Mouse (Mus musculus): ENCODE results near the gene Vdr.

Vdr gene

DNA sequence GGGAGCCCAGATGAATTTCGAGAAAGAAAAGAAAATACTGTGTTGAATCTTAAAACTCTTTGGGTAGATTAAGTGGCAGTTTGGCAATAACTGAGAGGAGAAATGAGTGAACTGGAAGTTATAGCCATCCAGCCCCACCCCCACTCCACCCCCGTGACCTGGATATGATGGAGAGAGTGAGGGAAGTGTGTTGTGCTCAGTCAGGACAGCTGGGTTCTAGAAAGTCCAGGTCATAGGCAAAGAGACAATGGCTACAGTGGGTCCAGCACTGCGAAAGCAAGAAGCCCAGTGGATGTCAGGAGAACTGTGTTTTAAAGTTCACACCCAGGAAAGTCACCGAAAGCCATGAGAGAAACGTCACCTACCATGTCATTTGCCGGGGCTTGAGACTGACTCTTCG, 8.8 kb upstream of the Vdr start:
- no peak for DNase-seq (ENCODE audit: low spot score)

DNA sequence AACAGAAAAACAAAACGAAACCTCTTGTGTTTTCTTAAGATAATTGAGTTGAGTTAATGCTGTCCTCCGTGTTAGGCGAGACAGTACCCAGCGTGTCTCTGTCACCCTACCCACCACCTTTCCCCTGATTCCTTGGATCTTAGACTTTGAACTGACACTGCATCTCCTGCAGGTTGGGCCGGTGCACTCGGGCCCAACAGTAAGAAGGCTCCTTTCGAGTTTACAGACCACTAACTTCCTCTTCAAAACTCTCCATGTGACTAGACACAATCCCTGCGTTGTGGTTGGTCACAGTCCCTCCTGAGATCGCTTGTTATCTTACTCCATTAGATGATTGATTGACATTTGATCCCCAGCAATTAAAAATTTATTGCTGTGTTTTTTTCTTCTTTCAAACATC, 7.6 kb upstream of the Vdr start:
- no peak for DNase-seq (ENCODE audit: low spot score)

DNA sequence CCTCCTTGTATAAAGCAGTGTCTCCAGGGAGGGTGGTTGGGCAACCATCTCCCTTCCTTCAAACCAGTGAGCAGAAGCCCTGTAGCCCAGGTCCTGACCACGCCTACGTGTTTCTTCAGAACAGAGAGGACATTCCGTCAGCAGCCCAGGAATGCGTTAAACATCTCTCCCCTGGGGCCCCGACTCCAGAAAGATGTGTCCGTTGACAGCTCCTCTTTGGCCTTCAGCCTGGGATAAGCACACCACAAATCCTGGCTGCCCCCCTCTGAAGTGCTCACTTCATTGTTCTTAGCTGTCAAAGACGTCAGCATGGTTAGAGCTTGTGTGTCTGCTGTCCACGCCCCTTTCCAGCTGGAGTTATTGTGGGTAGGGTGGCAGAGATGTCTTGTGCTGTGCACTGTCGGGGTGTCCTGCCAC, 3.9 kb upstream of the Vdr start:
- DNase-seq (ENCODE audit: low spot score): peak; percentile 87

DNA sequence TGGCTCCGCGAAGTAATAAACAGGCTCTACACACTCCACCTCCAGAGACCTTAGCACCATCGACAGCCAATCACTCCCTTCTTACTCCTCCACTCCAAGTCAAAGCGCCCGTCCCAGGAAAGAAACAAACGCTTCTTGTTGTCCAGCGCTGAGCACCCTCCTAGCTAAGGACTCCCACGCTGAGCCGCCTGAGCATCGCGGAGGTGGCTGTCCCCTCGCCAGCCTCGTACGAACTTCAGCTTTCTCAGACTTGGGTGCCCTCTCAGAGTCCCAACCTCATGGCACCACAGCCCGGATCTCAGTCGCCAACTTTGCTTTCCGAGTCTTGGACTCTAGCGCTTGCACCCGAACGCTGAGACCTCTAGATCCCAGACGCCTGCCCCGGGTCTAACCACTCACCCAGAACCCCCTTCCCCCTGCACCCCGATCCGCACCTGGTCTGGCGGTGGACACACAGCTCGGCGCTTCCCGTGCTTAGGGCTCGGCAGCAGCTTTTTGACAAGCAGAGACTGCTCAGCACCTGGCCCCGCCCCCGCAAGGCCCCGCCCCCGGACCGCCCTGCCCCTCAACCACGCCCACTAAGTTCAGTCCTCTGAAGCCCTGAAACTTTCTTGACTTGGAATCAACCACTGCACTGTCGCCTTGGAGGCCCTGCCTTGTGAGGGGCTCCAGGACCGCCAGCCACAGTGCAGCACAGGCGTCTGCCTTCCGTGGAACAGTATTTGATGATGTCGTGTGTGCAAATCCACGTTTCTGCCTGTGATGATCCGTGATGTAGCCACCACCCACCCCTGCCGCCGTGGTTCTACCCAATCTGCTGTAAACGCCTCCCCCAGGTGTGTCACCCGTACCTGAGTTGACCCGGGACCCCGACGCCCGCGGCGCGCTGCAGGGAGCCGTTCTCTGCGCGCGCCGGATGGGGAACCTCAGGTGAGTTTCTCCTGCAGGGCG, 2.4 kb downstream of the Vdr start:
- DNase-seq (ENCODE audit: low spot score): peak; percentile 68

DNA sequence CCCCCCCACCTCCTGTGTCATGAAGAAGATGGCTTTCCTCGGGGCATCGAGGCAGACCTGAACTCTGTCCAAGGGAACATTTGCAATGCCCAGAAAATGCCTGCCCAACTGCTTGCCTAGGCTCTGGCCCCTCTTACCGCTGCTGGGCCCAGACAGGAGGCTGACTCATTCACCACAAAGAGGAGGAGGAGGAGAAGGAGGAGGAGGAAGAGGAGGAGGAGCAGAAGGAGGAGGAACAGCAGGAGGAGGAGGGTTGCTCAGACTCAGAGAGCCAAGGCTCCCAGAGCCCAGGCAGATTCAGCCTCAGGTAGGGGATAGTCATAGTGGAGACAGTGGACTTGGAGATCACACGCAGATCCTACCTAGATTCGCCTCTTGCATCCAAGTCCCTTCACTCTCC, 3.2 kb downstream of the Vdr start:
- peak; percentile 23 for DNase-seq (ENCODE audit: low spot score)

DNA sequence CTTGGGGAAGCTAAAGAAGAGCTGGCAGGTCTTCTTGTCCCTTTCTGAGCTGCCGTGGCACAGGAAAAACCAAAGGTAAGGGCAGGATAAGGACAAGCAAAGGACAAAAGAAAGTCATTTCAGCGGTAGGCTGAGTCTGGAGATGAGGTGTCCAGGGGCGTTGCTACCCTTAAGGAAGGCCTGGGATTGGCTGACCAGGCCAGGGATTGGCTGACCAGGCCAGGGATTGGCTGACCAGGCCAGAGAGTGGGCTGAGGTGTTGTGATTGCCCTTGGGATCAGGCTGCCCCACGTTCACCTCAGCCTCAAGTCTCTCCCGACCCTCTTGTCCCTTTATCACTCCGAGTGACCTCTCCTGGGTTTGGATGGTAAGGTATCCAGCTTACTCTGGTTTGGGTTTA, 5.1 kb downstream of the Vdr start:
- no peak for DNase-seq (ENCODE audit: low spot score)

DNA sequence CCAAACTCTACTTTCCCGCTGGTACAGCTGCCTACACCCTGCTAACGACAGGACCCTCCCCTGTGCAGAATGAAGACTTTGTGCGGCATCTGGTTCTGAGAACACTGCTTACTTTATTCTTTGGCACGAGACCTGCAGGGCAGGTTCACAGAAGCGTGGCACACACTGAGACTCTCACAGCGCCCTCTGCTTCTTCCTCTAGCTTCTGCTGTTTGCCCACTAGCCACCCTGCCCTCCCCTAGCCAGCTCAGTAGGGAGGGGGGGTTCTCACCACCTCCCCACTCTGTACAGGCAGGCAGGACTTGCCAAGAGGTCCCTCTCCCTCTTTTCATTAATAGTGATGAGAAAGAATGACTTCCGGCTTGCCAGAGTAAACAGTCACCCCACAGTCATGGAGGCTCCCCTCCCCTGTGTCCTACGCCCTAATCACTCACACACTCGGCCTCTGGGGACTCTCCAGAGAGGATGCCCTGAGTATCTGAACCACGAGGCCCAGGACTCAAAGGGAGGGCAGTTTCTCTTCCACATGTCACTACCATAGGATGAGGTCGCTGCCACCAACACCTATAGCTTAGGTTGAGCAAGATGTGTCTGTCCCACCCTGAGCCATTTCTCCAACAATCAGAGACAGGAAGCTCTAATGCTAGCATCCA, 6.0 kb downstream of the Vdr start:
- no peak for DNase-seq (ENCODE audit: low spot score)

DNA sequence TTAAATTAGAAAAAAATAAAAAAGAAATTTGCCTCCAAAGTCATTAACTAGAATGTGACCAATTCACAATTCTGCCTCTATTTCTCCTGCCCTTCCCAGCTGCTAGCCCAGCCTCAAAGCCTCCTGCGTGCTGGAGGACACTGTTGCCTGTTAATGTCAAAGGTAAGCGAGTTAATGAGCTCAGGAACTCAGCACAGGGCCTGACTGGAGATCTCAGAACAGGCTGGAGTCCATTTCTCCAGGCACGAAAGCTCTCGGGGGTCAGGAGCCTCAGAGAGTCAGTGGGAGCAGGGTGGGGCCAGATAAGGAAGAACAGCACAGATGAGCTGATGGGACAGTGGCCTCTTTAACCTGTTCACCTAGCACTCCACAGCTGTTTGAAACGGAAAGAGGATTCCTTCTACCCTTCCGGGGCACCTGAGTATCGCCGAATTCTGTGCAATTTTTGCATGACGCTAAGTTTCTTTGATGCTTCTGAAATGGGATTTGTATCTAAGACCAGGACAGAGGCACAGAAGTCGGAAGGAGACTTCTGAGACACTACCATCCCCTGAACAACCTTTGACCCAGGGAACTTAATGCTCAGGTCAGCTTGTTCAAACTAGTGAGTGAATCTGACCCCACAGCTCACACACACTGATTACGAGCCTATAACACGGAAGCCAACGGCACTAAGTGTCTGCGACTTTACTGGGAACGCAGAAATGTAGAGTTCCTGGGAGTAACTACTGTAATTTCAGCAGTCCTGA, 7.0 kb downstream of the Vdr start:
- no peak for DNase-seq (ENCODE audit: low spot score)

DNA sequence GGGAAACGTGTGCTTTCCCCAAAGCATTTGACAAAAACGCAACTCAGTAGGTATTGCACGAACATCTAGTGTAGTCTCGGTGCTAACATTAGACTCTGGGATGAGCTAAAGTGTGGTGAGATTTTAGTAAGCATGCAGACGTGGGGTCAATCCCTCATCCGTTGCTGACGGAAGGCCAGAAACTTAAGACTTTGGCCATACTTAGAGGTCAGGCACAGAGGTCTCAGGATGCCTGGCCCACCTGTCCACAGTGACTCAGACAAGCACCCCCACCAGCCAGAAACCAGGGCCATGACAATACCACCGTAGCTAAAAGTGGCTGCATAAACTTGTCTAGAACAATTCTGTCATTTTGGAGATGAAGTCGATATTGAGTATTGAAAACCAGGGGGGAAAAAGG, 9.4 kb downstream of the Vdr start:
- DNase-seq (ENCODE audit: low spot score): no peak

- no peak for DNase-seq (ENCODE audit: low spot score)
These were observed 10.0 kb downstream of the Vdr start for GRCm38 (mm10) chr15:97900336-97900912.

GRCm38 (mm10) chr15:97899714-97900113, 10.7 kb downstream of the Vdr start:
- no peak for DNase-seq (ENCODE audit: low spot score)

DNA sequence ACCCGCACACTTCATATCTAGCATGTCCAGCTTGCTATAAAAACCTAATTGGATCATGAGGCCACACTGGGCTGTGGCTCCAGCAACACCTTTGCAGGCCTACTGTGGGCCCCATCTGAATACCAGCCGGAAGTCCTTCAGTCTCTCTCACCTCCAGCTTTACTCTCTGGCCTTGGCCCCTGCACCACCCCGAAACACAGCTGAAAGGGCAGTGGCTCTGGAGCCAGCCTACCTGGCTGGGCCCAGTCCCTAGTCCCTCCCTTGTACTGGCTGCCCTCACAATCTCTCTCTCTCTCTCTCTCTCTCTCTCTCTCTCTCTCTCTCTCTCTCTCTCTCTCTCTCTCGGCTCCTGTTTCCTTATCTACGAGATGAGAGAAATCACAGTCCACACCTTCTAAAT, 11.6 kb downstream of the Vdr start:
- DNase-seq (ENCODE audit: low spot score): no peak

- DNase-seq (ENCODE audit: low spot score): no peak
These were observed 13.4 kb downstream of the Vdr start for GRCm38 (mm10) chr15:97896861-97897654.

DNA sequence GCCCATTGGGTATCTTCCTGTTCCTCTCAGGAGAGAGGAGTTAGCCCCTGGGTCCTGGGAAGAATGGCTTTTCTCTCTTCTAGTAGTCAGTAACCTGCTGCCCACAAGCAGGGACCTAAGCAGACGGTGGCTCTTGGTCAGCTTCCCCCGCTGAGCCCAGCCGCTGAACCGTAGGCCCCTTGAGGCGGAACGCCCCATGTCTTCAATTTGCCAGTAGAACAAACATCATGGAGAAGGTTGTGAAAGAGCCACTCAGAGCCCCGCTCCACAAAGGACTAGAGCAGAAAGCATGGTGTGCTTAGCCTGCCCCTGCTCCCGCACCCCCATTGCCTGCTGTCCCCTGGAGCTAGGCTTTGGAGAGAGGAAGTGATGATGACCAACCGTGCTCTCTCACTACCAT, 14.1 kb downstream of the Vdr start:
- no peak for DNase-seq (ENCODE audit: low spot score)

DNA sequence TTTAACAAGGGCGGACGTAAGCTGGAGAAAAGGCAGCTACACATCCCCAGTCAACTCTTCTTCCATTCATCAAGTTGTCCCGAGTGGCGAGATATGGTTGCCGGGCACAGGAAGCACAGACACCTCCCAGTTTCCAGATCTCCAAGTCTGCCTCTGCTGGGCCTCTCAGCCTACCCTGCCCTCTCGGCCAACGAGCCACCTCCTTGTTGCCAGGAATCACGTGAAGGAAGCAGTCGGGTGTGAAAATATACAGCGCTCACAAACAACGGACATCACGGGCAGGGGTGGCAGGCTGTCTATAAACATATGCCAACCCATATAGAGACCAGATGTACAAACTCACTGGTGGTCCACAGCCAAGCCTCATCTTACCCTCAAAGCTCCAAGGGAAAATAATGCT, 14.6 kb downstream of the Vdr start:
- no peak for DNase-seq (ENCODE audit: low spot score)

- no peak for DNase-seq (ENCODE audit: low spot score)
These were observed 17.9 kb downstream of the Vdr start for GRCm38 (mm10) chr15:97892506-97892905.

DNA sequence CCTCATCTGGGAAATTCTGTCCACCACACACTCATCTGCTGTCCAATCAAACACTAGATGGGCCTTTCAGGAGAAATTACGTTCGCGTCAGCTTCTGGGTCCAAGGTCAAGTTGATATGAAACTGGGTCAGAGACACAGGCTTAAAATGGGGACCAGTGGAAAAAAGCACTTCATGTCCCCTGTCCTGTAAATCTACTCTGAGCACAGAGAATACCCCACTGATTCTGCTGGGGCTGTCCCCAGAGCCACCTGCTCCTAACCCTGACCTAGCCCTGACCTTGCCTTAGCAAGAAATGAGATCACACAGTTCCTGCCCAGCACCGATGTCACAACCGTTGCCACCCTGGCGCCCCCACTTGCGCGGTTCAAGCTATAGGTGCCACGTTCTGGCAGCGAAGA, 20.0 kb downstream of the Vdr start:
- DNase-seq (ENCODE audit: low spot score): no peak

GRCm38 (mm10) chr15:97890017-97890416, 20.4 kb downstream of the Vdr start:
- no peak for DNase-seq (ENCODE audit: low spot score)

GRCm38 (mm10) chr15:97887541-97888016, 22.9 kb downstream of the Vdr start:
- DNase-seq (ENCODE audit: low spot score): no peak

GRCm38 (mm10) chr15:97881423-97881822, 29.0 kb downstream of the Vdr start:
- peak; percentile 28 for DNase-seq (ENCODE audit: low spot score)

GRCm38 (mm10) chr15:97880441-97880840, 30.0 kb downstream of the Vdr start:
- peak; percentile 57 for DNase-seq (ENCODE audit: low spot score)

Data from adipocyte (in vitro differentiated cells).